Mouse (Mus musculus): ENCODE measurements around the gene Pank1. TPM values are rescaled to one million over a fixed set of nuclear protein-coding genes. Genes with fewer than 3 reads are reported as not detected.

The Pank1 gene
- polyA plus RNA-seq, 1 experiment from 2014 or later, result 6.4 TPM

GRCm38 (mm10) chr19:34812711-34813110 lies 66.5 kb downstream of the Pank1 start:
- Histone ChIP-seq H3K27ac (no peak overlapping the region), H3K36me3 (no peaks in the 10 kb centered on the region), H3K9ac (replicated peaks) (no peak overlapping the region), H3K9me3 (no peaks in the 10 kb centered on the region), H3K27me3 (no peaks in the 10 kb centered on the region), H3K4me2 (replicated peaks) (no peak overlapping the region), H3K4me1 (replicated peaks) (peaks cover 8% of the 10 kb centered on the region), H3K4me3 (replicated peaks) (no peak overlapping the region)
- no peak for ATAC-seq
- 93% methylated on average over 4 of the region's 4 CpGs for WGBS

- WGBS, result 91% methylated on average over 5 of the region's 5 CpGs
- no peaks in the 10 kb centered on the region for H3K27me3 ChIP-seq
- H3K4me3 ChIP-seq (replicated peaks), result no peak overlapping the region
- no peak overlapping the region for H3K9ac ChIP-seq (replicated peaks)
- no peak overlapping the region for H3K27ac ChIP-seq
- no peaks in the 10 kb centered on the region for H3K9me3 ChIP-seq
- no peak overlapping the region for H3K4me2 ChIP-seq (replicated peaks)
- ATAC-seq, result no peak
- H3K4me1 ChIP-seq (replicated peaks), result no peaks in the 10 kb centered on the region
- no peaks in the 10 kb centered on the region for H3K36me3 ChIP-seq
These were observed 72.1 kb downstream of the Pank1 start for GRCm38 (mm10) chr19:34807173-34807572.

- no peak for ATAC-seq
- Histone ChIP-seq H3K27me3 (no peaks in the 10 kb centered on the region), H3K4me2 (replicated peaks) (no peak overlapping the region), H3K9ac (replicated peaks) (no peak overlapping the region), H3K27ac (no peak overlapping the region), H3K4me3 (replicated peaks) (no peak overlapping the region), H3K9me3 (no peaks in the 10 kb centered on the region), H3K36me3 (no peaks in the 10 kb centered on the region), H3K4me1 (replicated peaks) (0 out of 2 replicates have a peak, but pooled peaks cover 2% of the 10 kb centered on the region)
- WGBS, result 70% methylated on average over 2 of the region's 2 CpGs
These were observed 74.2 kb downstream of the Pank1 start for GRCm38 (mm10) chr19:34805071-34805470.

- no peaks in the 10 kb centered on the region for H3K27me3 ChIP-seq
- H3K4me1 ChIP-seq (replicated peaks), result peaks cover 5% of the 10 kb centered on the region; the same call in 1 of the 2 replicates
- H3K9ac ChIP-seq (replicated peaks), result no peak overlapping the region
- ATAC-seq, result no peak
- no peak overlapping the region for H3K27ac ChIP-seq
- H3K9me3 ChIP-seq, result no peaks in the 10 kb centered on the region
- no peak overlapping the region for H3K4me2 ChIP-seq (replicated peaks)
- WGBS, result 90% methylated on average over 2 of the region's 2 CpGs
- H3K4me3 ChIP-seq (replicated peaks), result no peak overlapping the region
- no peaks in the 10 kb centered on the region for H3K36me3 ChIP-seq
These were observed 74.7 kb downstream of the Pank1 start for GRCm38 (mm10) chr19:34804531-34804930.

- no peak for ATAC-seq
These were observed 75.9 kb downstream of the Pank1 start for GRCm38 (mm10) chr19:34803396-34803795.

GRCm38 (mm10) chr19:34799644-34800267 lies 79.5 kb downstream of the Pank1 start:
- no peak for ATAC-seq
- H3K27ac ChIP-seq, result no peak overlapping the region
- H3K9me3 ChIP-seq, result no peaks in the 10 kb centered on the region
- peaks cover 8% of the 10 kb centered on the region; the same call in 1 of the 2 replicates for H3K4me1 ChIP-seq (replicated peaks)
- H3K9ac ChIP-seq (replicated peaks), result no peak overlapping the region
- H3K4me2 ChIP-seq (replicated peaks), result no peak overlapping the region
- no peaks in the 10 kb centered on the region for H3K27me3 ChIP-seq
- 47% methylated on average over 5 of the region's 6 CpGs for WGBS
- H3K4me3 ChIP-seq (replicated peaks), result no peak overlapping the region
- no peaks in the 10 kb centered on the region for H3K36me3 ChIP-seq

More at GRCm38 (mm10) chr19:34803396-34803795, 75.9 kb downstream of the Pank1 start:
- H3K4me1 ChIP-seq (replicated peaks), result peaks cover 8% of the 10 kb centered on the region; the same call in 1 of the 2 replicates
- no peaks in the 10 kb centered on the region for H3K9me3 ChIP-seq
- no peak overlapping the region for H3K4me3 ChIP-seq (replicated peaks)
- no peak overlapping the region for H3K27ac ChIP-seq
- no peaks in the 10 kb centered on the region for H3K27me3 ChIP-seq
- WGBS, result 97% methylated on average over 4 of the region's 4 CpGs
- H3K4me2 ChIP-seq (replicated peaks), result no peak overlapping the region
- H3K36me3 ChIP-seq, result no peaks in the 10 kb centered on the region
- no peak overlapping the region for H3K9ac ChIP-seq (replicated peaks)

GRCm38 (mm10) chr19:34796396-34796795 lies 82.9 kb downstream of the Pank1 start:
- Histone ChIP-seq H3K4me2 (replicated peaks) (no peak overlapping the region), H3K27ac (no peak overlapping the region), H3K27me3 (no peaks in the 10 kb centered on the region), H3K9ac (replicated peaks) (no peak overlapping the region), H3K4me1 (replicated peaks) (peaks cover 8% of the 10 kb centered on the region; the same call in 1 of the 2 replicates), H3K9me3 (no peaks in the 10 kb centered on the region), H3K36me3 (no peaks in the 10 kb centered on the region), H3K4me3 (replicated peaks) (no peak overlapping the region)
- 81% methylated on average over 4 of the region's 4 CpGs for WGBS
- no peak for ATAC-seq

- Histone ChIP-seq H3K27me3 (no peaks in the 10 kb centered on the region), H3K36me3 (no peaks in the 10 kb centered on the region), H3K9ac (replicated peaks) (no peak overlapping the region), H3K4me1 (replicated peaks) (no peaks in the 10 kb centered on the region), H3K9me3 (no peaks in the 10 kb centered on the region), H3K27ac (no peak overlapping the region), H3K4me2 (replicated peaks) (no peak overlapping the region), H3K4me3 (replicated peaks) (no peak overlapping the region)
- 91% methylated on average over 2 of the region's 2 CpGs for WGBS
- no peak for ATAC-seq
These were observed 96.8 kb downstream of the Pank1 start for GRCm38 (mm10) chr19:34782491-34782890.

- Histone ChIP-seq H3K4me3 (replicated peaks) (no peak overlapping the region), H3K36me3 (no peaks in the 10 kb centered on the region), H3K9me3 (no peaks in the 10 kb centered on the region), H3K27me3 (no peaks in the 10 kb centered on the region), H3K4me1 (replicated peaks) (no peaks in the 10 kb centered on the region), H3K9ac (replicated peaks) (no peak overlapping the region), H3K4me2 (replicated peaks) (no peak overlapping the region), H3K27ac (no peak overlapping the region)
- ATAC-seq, result no peak
- 94% methylated on average over 1 of the region's 1 CpGs for WGBS
These were observed 100.3 kb downstream of the Pank1 start for GRCm38 (mm10) chr19:34778993-34779392.

GRCm38 (mm10) chr19:34778098-34778497 lies 101.2 kb downstream of the Pank1 start:
- no peak overlapping the region for H3K9ac ChIP-seq (replicated peaks)
- H3K36me3 ChIP-seq, result no peaks in the 10 kb centered on the region
- H3K4me3 ChIP-seq (replicated peaks), result no peak overlapping the region
- H3K27ac ChIP-seq, result no peak overlapping the region
- no peaks in the 10 kb centered on the region for H3K4me1 ChIP-seq (replicated peaks)
- H3K27me3 ChIP-seq, result no peaks in the 10 kb centered on the region
- no peaks in the 10 kb centered on the region for H3K9me3 ChIP-seq
- no peak overlapping the region for H3K4me2 ChIP-seq (replicated peaks)
- no peak for ATAC-seq

- Histone ChIP-seq H3K9me3 (no peaks in the 10 kb centered on the region), H3K36me3 (no peaks in the 10 kb centered on the region), H3K4me1 (replicated peaks) (no peaks in the 10 kb centered on the region), H3K4me3 (replicated peaks) (no peak overlapping the region), H3K27ac (no peak overlapping the region), H3K9ac (replicated peaks) (no peak overlapping the region), H3K4me2 (replicated peaks) (no peak overlapping the region), H3K27me3 (no peaks in the 10 kb centered on the region)
- ATAC-seq, result no peak
- WGBS, result 27% methylated on average over 6 of the region's 6 CpGs
These were observed 106.5 kb downstream of the Pank1 start for GRCm38 (mm10) chr19:34772775-34773174.

GRCm38 (mm10) chr19:34770764-34771163 lies 108.5 kb downstream of the Pank1 start:
- Histone ChIP-seq H3K27me3 (no peaks in the 10 kb centered on the region), H3K4me3 (replicated peaks) (no peak overlapping the region), H3K9me3 (no peaks in the 10 kb centered on the region), H3K36me3 (no peaks in the 10 kb centered on the region), H3K4me2 (replicated peaks) (no peak overlapping the region), H3K9ac (replicated peaks) (no peak overlapping the region), H3K4me1 (replicated peaks) (no peaks in the 10 kb centered on the region), H3K27ac (no peak overlapping the region)
- no peak for ATAC-seq
- 91% methylated on average over 6 of the region's 6 CpGs for WGBS

- WGBS, result 88% methylated on average over 1 of the region's 1 CpGs
- no peak for ATAC-seq
These were observed 120.5 kb downstream of the Pank1 start for GRCm38 (mm10) chr19:34758754-34759153.

More at GRCm38 (mm10) chr19:34758754-34759153, 120.5 kb downstream of the Pank1 start:
- Histone ChIP-seq H3K9ac (replicated peaks) (no peak overlapping the region), H3K4me1 (replicated peaks) (no peaks in the 10 kb centered on the region), H3K4me3 (replicated peaks) (no peak overlapping the region), H3K9me3 (no peaks in the 10 kb centered on the region), H3K27me3 (no peaks in the 10 kb centered on the region), H3K4me2 (replicated peaks) (no peak overlapping the region), H3K36me3 (no peaks in the 10 kb centered on the region), H3K27ac (no peak overlapping the region)
